Mouse (Mus musculus): ENCODE data around the gene Efna2. TPM values are rescaled to one million over a fixed set of nuclear protein-coding genes. Genes with fewer than 3 reads are reported as not detected.

The Efna2 gene
- polyA plus RNA-seq, 1 experiment from 2014 or later, result 6.5 TPM

DNA sequence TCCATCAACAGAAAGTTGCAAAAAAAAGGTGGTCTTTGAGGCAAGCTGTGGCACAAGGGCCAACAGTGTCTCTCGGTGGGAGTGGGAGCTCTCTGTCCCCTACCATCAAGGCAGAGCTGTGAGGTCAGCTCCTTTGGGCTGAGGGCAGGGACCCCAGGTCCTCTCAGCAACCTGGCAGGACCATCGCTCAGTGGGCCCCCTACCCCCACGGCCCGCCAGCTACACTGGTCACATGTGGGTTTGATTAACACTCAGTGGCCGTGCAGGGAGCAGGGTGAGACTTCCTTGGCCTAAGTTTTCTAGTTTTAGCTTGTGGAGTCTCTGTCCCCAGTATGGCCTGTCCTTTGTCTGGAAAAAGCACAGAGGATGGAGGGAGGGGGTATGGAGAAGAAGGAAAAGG is 1.5 kb downstream of the Efna2 start:
- H3K9me3 ChIP-seq (ENCODE audit: control insufficient read depth, low read length), result no peaks in the 10 kb centered on the region
- no peaks in the 10 kb centered on the region for H3K36me3 ChIP-seq (ENCODE audit: control insufficient read depth, insufficient read depth, low read length)
- no peak overlapping the region for H3K27ac ChIP-seq (replicated peaks)
- ATAC-seq (ENCODE audit: low FRiP score, low TSS enrichment) (no peak), DNase-seq (ENCODE audit: low spot score) (no peak)
- no peak overlapping the region for H3K4me3 ChIP-seq (ENCODE audit: low read depth, low read length)
- no peaks in the 10 kb centered on the region; the same call in 1 of the 2 replicates for H3K4me1 ChIP-seq (replicated peaks; ENCODE audit: control insufficient read depth, insufficient read depth)
- no peak overlapping the region for H3K9ac ChIP-seq (ENCODE audit: low read length)
- H3K27me3 ChIP-seq (ENCODE audit: control insufficient read depth, insufficient read depth, low read length), result no peaks in the 10 kb centered on the region
- no peak for TF ChIP-seq EP300 (optimal IDR thresholded peaks at IDR 0.05)
- no peak for TF ChIP-seq CTCF (IDR thresholded peaks at IDR 0.05; ENCODE audit: low read depth)
- WGBS, result 58% methylated on average over 5 of the region's 5 CpGs
- H3K4me2 ChIP-seq (replicated peaks; ENCODE audit: low read depth), result no peak overlapping the region

DNA sequence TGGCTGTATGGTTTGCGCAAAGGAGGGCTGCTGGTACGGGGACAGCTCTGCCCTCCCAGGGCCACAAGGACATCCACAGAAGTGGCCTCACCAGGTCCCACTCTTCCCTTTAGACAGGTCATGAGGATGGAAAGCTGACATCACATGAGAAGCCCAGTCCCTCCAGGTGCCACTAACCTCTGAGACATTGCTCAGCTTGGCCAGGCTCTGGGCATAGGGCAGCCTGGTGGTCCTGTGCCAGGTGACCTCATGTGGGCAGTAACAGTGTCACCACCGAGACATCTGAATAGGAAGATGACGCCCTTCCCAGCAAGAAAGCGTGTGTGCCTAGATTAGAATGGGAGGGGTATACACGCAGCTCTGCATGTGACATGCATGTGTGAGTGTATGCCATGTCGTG is 3.3 kb downstream of the Efna2 start:
- H3K9me3 ChIP-seq (ENCODE audit: control insufficient read depth, low read length), result no peaks in the 10 kb centered on the region
- no peak overlapping the region for H3K27ac ChIP-seq (replicated peaks)
- TF ChIP-seq EP300 (optimal IDR thresholded peaks at IDR 0.05), result no peak
- TF ChIP-seq CTCF (IDR thresholded peaks at IDR 0.05; ENCODE audit: low read depth), result no peak
- H3K4me3 ChIP-seq (ENCODE audit: low read depth, low read length), result no peak overlapping the region
- WGBS, result 89% methylated on average over 7 of the region's 7 CpGs
- no peaks in the 10 kb centered on the region for H3K36me3 ChIP-seq (ENCODE audit: control insufficient read depth, insufficient read depth, low read length)
- ATAC-seq (ENCODE audit: low FRiP score, low TSS enrichment) (no peak), DNase-seq (ENCODE audit: low spot score) (no peak)
- H3K9ac ChIP-seq (ENCODE audit: low read length), result no peak overlapping the region
- no peak overlapping the region for H3K4me2 ChIP-seq (replicated peaks; ENCODE audit: low read depth)
- H3K27me3 ChIP-seq (ENCODE audit: control insufficient read depth, insufficient read depth, low read length), result no peaks in the 10 kb centered on the region
- no peaks in the 10 kb centered on the region; the same call in 1 of the 2 replicates for H3K4me1 ChIP-seq (replicated peaks; ENCODE audit: control insufficient read depth, insufficient read depth)

GRCm38 (mm10) chr10:80186649-80187048 is 7.4 kb downstream of the Efna2 start:
- H3K4me3 ChIP-seq (ENCODE audit: low read depth, low read length), result no peak overlapping the region
- H3K36me3 ChIP-seq (ENCODE audit: control insufficient read depth, insufficient read depth, low read length), result no peaks in the 10 kb centered on the region
- H3K27me3 ChIP-seq (ENCODE audit: control insufficient read depth, insufficient read depth, low read length), result 0 out of 2 replicates have a peak, but pooled peaks cover 3% of the 10 kb centered on the region
- TF ChIP-seq EP300 (optimal IDR thresholded peaks at IDR 0.05) (no peak), CTCF (IDR thresholded peaks at IDR 0.05; ENCODE audit: low read depth) (no peak)
- no peak overlapping the region for H3K27ac ChIP-seq (replicated peaks)
- H3K4me1 ChIP-seq (replicated peaks; ENCODE audit: control insufficient read depth, insufficient read depth), result no peaks in the 10 kb centered on the region
- H3K9ac ChIP-seq (ENCODE audit: low read length), result no peak overlapping the region
- 56% methylated on average over 24 of the region's 27 CpGs for WGBS
- no peak for ATAC-seq (ENCODE audit: low FRiP score, low TSS enrichment)
- H3K9me3 ChIP-seq (ENCODE audit: control insufficient read depth, low read length), result no peaks in the 10 kb centered on the region
- no peak for DNase-seq (ENCODE audit: low spot score)
- H3K4me2 ChIP-seq (replicated peaks; ENCODE audit: low read depth), result no peak overlapping the region

DNA sequence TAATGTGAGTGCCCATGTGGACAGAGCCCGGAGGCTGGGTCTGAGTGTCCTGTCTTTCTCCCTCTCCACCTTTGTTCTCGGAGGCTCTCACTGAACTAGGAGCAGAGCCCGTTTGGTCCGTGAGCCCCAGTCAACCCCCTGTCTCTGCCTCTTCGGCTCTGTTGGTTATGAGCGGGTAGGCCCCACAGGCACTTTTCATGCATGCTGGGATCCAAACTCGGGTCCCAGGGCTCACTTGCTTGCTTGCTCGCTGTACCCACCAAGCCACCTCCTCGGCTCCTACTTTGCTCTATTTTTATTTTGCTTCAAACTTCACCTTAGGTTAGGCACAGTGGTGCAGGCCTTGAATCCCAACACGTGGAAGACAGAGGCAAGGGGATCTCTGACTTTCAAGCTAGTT is 8.5 kb downstream of the Efna2 start:
- H3K4me1 ChIP-seq (replicated peaks; ENCODE audit: control insufficient read depth, insufficient read depth), result no peaks in the 10 kb centered on the region
- no peaks in the 10 kb centered on the region for H3K36me3 ChIP-seq (ENCODE audit: control insufficient read depth, insufficient read depth, low read length)
- no peak for DNase-seq (ENCODE audit: low spot score)
- ATAC-seq (ENCODE audit: low FRiP score, low TSS enrichment), result no peak
- no peak overlapping the region for H3K4me2 ChIP-seq (replicated peaks; ENCODE audit: low read depth)
- H3K4me3 ChIP-seq (ENCODE audit: low read depth, low read length), result no peak overlapping the region
- H3K9ac ChIP-seq (ENCODE audit: low read length), result no peak overlapping the region
- H3K9me3 ChIP-seq (ENCODE audit: control insufficient read depth, low read length), result no peaks in the 10 kb centered on the region
- no peak for TF ChIP-seq CTCF (IDR thresholded peaks at IDR 0.05; ENCODE audit: low read depth)
- no peak for TF ChIP-seq EP300 (optimal IDR thresholded peaks at IDR 0.05)
- 93% methylated on average over 10 of the region's 10 CpGs for WGBS
- H3K27me3 ChIP-seq (ENCODE audit: control insufficient read depth, insufficient read depth, low read length), result 0 out of 2 replicates have a peak, but pooled peaks cover 3% of the 10 kb centered on the region
- H3K27ac ChIP-seq (replicated peaks), result no peak overlapping the region

DNA sequence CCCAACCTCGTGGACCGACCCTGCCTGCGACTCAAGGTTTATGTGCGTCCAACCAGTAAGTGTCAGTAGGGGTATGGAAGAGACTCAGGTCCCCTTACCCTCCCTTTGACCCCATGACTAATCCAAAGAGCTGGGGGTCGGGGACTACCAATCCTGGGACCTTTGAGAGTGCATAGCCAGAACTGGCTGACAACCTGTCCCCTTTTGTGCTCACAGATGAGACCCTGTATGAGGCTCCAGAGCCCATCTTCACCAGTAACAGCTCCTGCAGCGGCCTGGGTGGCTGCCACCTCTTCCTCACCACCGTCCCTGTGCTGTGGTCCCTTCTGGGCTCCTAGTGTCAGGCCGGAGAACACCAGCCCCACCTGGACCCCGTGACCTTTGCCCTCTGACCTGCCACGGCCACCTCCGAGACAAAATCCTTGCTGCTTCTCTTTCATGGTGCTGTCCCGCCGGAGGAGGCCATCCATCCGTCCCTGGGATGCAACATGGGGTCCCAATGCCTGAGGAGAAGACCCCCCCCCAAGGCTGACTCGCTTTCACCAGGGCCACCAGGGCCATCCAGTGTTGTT is 9.3 kb downstream of the Efna2 start:
- no peak overlapping the region for H3K4me3 ChIP-seq (ENCODE audit: low read depth, low read length)
- no peak overlapping the region for H3K4me2 ChIP-seq (replicated peaks; ENCODE audit: low read depth)
- H3K9me3 ChIP-seq (ENCODE audit: control insufficient read depth, low read length), result no peaks in the 10 kb centered on the region
- 81% methylated on average over 15 of the region's 15 CpGs for WGBS
- no peak overlapping the region for H3K27ac ChIP-seq (replicated peaks)
- H3K4me1 ChIP-seq (replicated peaks; ENCODE audit: control insufficient read depth, insufficient read depth), result no peaks in the 10 kb centered on the region
- H3K27me3 ChIP-seq (ENCODE audit: control insufficient read depth, insufficient read depth, low read length), result 0 out of 2 replicates have a peak, but pooled peaks cover 3% of the 10 kb centered on the region
- ATAC-seq (ENCODE audit: low FRiP score, low TSS enrichment), result no peak
- no peak overlapping the region for H3K9ac ChIP-seq (ENCODE audit: low read length)
- TF ChIP-seq EP300 (optimal IDR thresholded peaks at IDR 0.05) (no peak), CTCF (IDR thresholded peaks at IDR 0.05; ENCODE audit: low read depth) (no peak)
- DNase-seq (ENCODE audit: low spot score), result no peak
- H3K36me3 ChIP-seq (ENCODE audit: control insufficient read depth, insufficient read depth, low read length), result no peaks in the 10 kb centered on the region

GRCm38 (mm10) chr10:80189999-80190398 is 10.7 kb downstream of the Efna2 start:
- WGBS, result 24% methylated on average over 21 of the region's 21 CpGs
- Histone ChIP-seq H3K4me2 (replicated peaks; ENCODE audit: low read depth) (peak overlapping the region; percentile 65), H3K4me3 (ENCODE audit: low read depth, low read length) (peak overlapping the region; percentile 40), H3K9me3 (ENCODE audit: control insufficient read depth, low read length) (no peaks in the 10 kb centered on the region), H3K36me3 (ENCODE audit: control insufficient read depth, insufficient read depth, low read length) (no peaks in the 10 kb centered on the region), H3K27ac (replicated peaks) (no peak overlapping the region), H3K27me3 (ENCODE audit: control insufficient read depth, insufficient read depth, low read length) (0 out of 2 replicates have a peak, but pooled peaks cover 3% of the 10 kb centered on the region), H3K4me1 (replicated peaks; ENCODE audit: control insufficient read depth, insufficient read depth) (no peaks in the 10 kb centered on the region), H3K9ac (ENCODE audit: low read length) (no peak overlapping the region)
- ATAC-seq (ENCODE audit: low FRiP score, low TSS enrichment), result no peak
- TF ChIP-seq CTCF (IDR thresholded peaks at IDR 0.05; ENCODE audit: low read depth) (no peak), EP300 (optimal IDR thresholded peaks at IDR 0.05) (no peak)
- DNase-seq (ENCODE audit: low spot score), result no peak

All from stomach, postnatal 0 days (tissue).